Comparison of ENCODE assay signal across 9 mouse cellular contexts in genomic region chr17:44672806-44673205, GRCm38 (mm10).
DNase-seq lines count a peak whose midpoint lies in the region; ATAC-seq and TF ChIP-seq lines count a peak whose summit lies in the region.
"Had no signal": no experiment of that assay in that cellular context is flagged by ENCODE, and none has a peak within 500 bp of the region (broad histone marks: within the 10 kb centered on the region; RNA-seq: fewer than 3 reads in every experiment).

No protein-coding gene starts in this region.

- no peaks in the 10 kb centered on the region for H3K9me3 ChIP-seq in liver, embryonic 16.5 days (replicated peaks; ENCODE audit: control insufficient read depth, low read length)
- H3K9me3 ChIP-seq: embryonic facial prominence, embryonic 12.5 days had no signal

- TF ChIP-seq CTCF in layer of hippocampus, adult 2 months (conservative IDR thresholded peaks at IDR 0.05) = peak; percentile 59

- peaks cover 3% of the 10 kb centered on the region for H3K4me1 ChIP-seq in liver, embryonic 16.5 days (ENCODE audit: control insufficient read depth, low read depth, low read length)

- peak overlapping the region; percentile 64; the same call in 1 of the 2 replicates for H3K27ac ChIP-seq in layer of hippocampus, adult 2 months
- no peak overlapping the region for H3K27ac ChIP-seq in liver, embryonic 16.5 days (ENCODE audit: low read length)
- H3K27ac ChIP-seq: embryonic facial prominence, embryonic 12.5 days had no signal

- intact Hi-C loops in left cerebral cortex, postnatal 14 days (cut with DNase I) = no loop called here

- no peak overlapping the region for H3K4me3 ChIP-seq in layer of hippocampus, adult 2 months
- H3K4me3 ChIP-seq in liver, embryonic 16.5 days (ENCODE audit: low read depth, low read length) = no peak overlapping the region
- H3K4me3 ChIP-seq: embryonic facial prominence, embryonic 12.5 days had no signal

- no peaks in the 10 kb centered on the region for H3K27me3 ChIP-seq in liver, embryonic 16.5 days (ENCODE audit: control insufficient read depth, insufficient read depth, low read depth, low read length)
- H3K27me3 ChIP-seq: embryonic facial prominence, embryonic 12.5 days had no signal

- H3K9ac ChIP-seq in liver, embryonic 16.5 days (ENCODE audit: low read depth, low read length) = no peak overlapping the region
- H3K9ac ChIP-seq: embryonic facial prominence, embryonic 12.5 days had no signal

- 19% methylated on average over 7 of the region's 7 CpGs for WGBS in liver, embryonic 16.5 days (ENCODE audit: insufficient replicate concordance)

- no peaks in the 10 kb centered on the region for H3K36me3 ChIP-seq in liver, embryonic 16.5 days (ENCODE audit: control insufficient read depth, insufficient read depth)
- H3K36me3 ChIP-seq: embryonic facial prominence, embryonic 12.5 days had no signal

- DNase-seq in layer of hippocampus, adult 2 months (ENCODE audit: low spot score in 2 of 2) = no peak
- no peak for DNase-seq in layer of hippocampus, adult 9-11 months
- DNase-seq in R1 (ENCODE audit: low read depth, low spot score) = peak; percentile 55
- peak; percentile 30 to 58 for DNase-seq in thymus, adult 18-20 months
- DNase-seq in adrenal gland, adult 2 months = no peak
- DNase-seq in left cerebral cortex, postnatal 14 days (ENCODE audit: low spot score in 2 of 2) = no peak
- DNase-seq in right cerebral cortex, postnatal 10 days (ENCODE audit: low spot score in 2 of 2) = no peak

- H3K4me2 ChIP-seq in liver, embryonic 16.5 days (ENCODE audit: low read depth, low read length) = no peak overlapping the region
- H3K4me2 ChIP-seq: embryonic facial prominence, embryonic 12.5 days had no signal

- 0 out of 2 replicates have a peak, but pooled peaks have one; percentile 9 for ATAC-seq in liver, embryonic 16.5 days (ENCODE audit: low read depth)

Comparison
In these comparisons a context has a peak if more than half of its experiments do, and no peak if none do; other contexts are left out.
1. DNase-seq: peak in R1 (single experiment) and thymus, adult 18-20 months (2 of 2); none in layer of hippocampus, adult 2 months (0 of 2), layer of hippocampus, adult 9-11 months (single experiment), adrenal gland, adult 2 months (single experiment), left cerebral cortex, postnatal 14 days (0 of 2) and right cerebral cortex, postnatal 10 days (0 of 2).